Mouse (Mus musculus) embryo, embryonic 9.5 days (tissue): Measurements from ENCODE around the gene Sugt1.

Experiments used
- DNase-seq: peaks from one replicate; pipeline ENCODE4 v3.0.0-alpha.2; 2017; ENCODE audit errors: extremely low spot score

Gene Sugt1

GRCm38 (mm10) chr14:79587139-79587851 lies at the start of gene Sugt1:
Gene Sugt1 (plus strand): TSS chr14:79587691.
- DNase-seq: peak; percentile 95

GRCm38 (mm10) chr14:79537921-79538320 lies 49.6 kb upstream of the Sugt1 start:
- no peak for DNase-seq

GRCm38 (mm10) chr14:79541606-79542005 lies 45.9 kb upstream of the Sugt1 start:
- DNase-seq: no peak

- no peak for DNase-seq
These were observed 38.1 kb upstream of the Sugt1 start for GRCm38 (mm10) chr14:79549343-79549742.

GRCm38 (mm10) chr14:79551929-79552328 lies 35.6 kb upstream of the Sugt1 start:
- no peak for DNase-seq

GRCm38 (mm10) chr14:79552854-79553253 lies 34.6 kb upstream of the Sugt1 start:
- no peak for DNase-seq

- no peak for DNase-seq
These were observed 29.7 kb upstream of the Sugt1 start for GRCm38 (mm10) chr14:79557796-79558195.

- peak; percentile 43 for DNase-seq
These were observed 24.7 kb upstream of the Sugt1 start for GRCm38 (mm10) chr14:79562745-79563144.

GRCm38 (mm10) chr14:79564784-79565183 lies 22.7 kb upstream of the Sugt1 start:
- no peak for DNase-seq

- no peak for DNase-seq
These were observed 13.9 kb upstream of the Sugt1 start for GRCm38 (mm10) chr14:79573482-79574191.

- no peak for DNase-seq
These were observed 13.1 kb upstream of the Sugt1 start for GRCm38 (mm10) chr14:79574361-79574760.

GRCm38 (mm10) chr14:79583526-79584245 lies 3.8 kb upstream of the Sugt1 start:
- DNase-seq: no peak

GRCm38 (mm10) chr14:79586499-79587138 lies 872 bp upstream of the Sugt1 start:
- DNase-seq: no peak

GRCm38 (mm10) chr14:79587852-79588229 lies 350 bp downstream of the Sugt1 start:
- no peak for DNase-seq

- no peak for DNase-seq
These were observed 1.1 kb downstream of the Sugt1 start for GRCm38 (mm10) chr14:79588534-79588951.

GRCm38 (mm10) chr14:79589401-79589800 lies 1.9 kb downstream of the Sugt1 start:
- no peak for DNase-seq

GRCm38 (mm10) chr14:79590916-79591315 lies 3.4 kb downstream of the Sugt1 start:
- DNase-seq: no peak

- DNase-seq: no peak
These were observed 4.1 kb downstream of the Sugt1 start for GRCm38 (mm10) chr14:79591611-79592010.

GRCm38 (mm10) chr14:79594069-79594468 lies 6.6 kb downstream of the Sugt1 start:
- DNase-seq: no peak

- DNase-seq: no peak
These were observed 9.1 kb downstream of the Sugt1 start for GRCm38 (mm10) chr14:79596602-79597001.

- no peak for DNase-seq
These were observed 18.4 kb downstream of the Sugt1 start for GRCm38 (mm10) chr14:79605881-79606280.

- no peak for DNase-seq
These were observed 18.9 kb downstream of the Sugt1 start for GRCm38 (mm10) chr14:79606392-79606791.
